Mouse (Mus musculus) liver, adult 2 months (tissue): ENCODE results near the gene Myom1. TPM values are rescaled to one million over a fixed set of nuclear protein-coding genes. Genes with fewer than 3 reads are reported as not detected.

ENCODE experiments used
- DNase-seq: peaks from one replicate; pipeline ENCODE4 v3.0.0-alpha.2; 2011; ENCODE audit warnings: low read depth, low spot score; ENCODE audit errors: extremely low read depth
- H3K27ac ChIP-seq: fragments of 200-500 bp; replicated peaks from 2 replicates; pipeline ENCODE4 v1.5.1; 2012; ENCODE audit warnings: low read depth, mild to moderate bottlenecking, control low read depth, inconsistent platforms, low read length; ENCODE audit not compliant: insufficient read depth
- H3K27me3 ChIP-seq: fragments of 200-500 bp; 2 replicates; pipeline ENCODE4 v1.6.1; 2012; ENCODE audit warnings: mild to moderate bottlenecking, moderate library complexity, low read length, inconsistent platforms; ENCODE audit not compliant: control insufficient read depth, insufficient read depth
- H3K36me3 ChIP-seq: fragments of 200-500 bp; 2 replicates; pipeline ENCODE4 v1.6.1; 2012; ENCODE audit warnings: low read length, inconsistent platforms; ENCODE audit not compliant: control insufficient read depth, insufficient read depth
- H3K4me1 ChIP-seq: fragments of 200-500 bp; 2 replicates; pipeline ENCODE4 v1.6.1; 2011; ENCODE audit warnings: low read length; ENCODE audit not compliant: control insufficient read depth, insufficient read depth
- H3K4me3 ChIP-seq: fragments of 200-500 bp; 2 replicates; pipeline ENCODE4 v1.5.1; 2011; ENCODE audit warnings: low read depth, mild to moderate bottlenecking, control low read depth, low read length, moderate library complexity; ENCODE audit not compliant: insufficient read depth
- H3K79me2 ChIP-seq: fragments of 200-500 bp; 2 replicates; pipeline ENCODE4 v1.6.1; 2012; ENCODE audit warnings: inconsistent platforms, mild to moderate bottlenecking, low read length, moderate library complexity; ENCODE audit not compliant: control insufficient read depth, insufficient read depth
- H3K9ac ChIP-seq: fragments of 200-500 bp; 2 replicates; pipeline ENCODE4 v1.6.1; 2012; ENCODE audit warnings: low read depth, mild to moderate bottlenecking, control low read depth, inconsistent platforms, low read length
- CTCF ChIP-seq: fragments of 200-500 bp; IDR thresholded peaks from 2 replicates; pipeline ENCODE4 v1.5.1; 2011; ENCODE audit warnings: low read depth, low read length, control low read depth
- POLR2A ChIP-seq: fragments of 200-500 bp; IDR thresholded peaks from 2 replicates; pipeline ENCODE4 v1.6.1; 2011; ENCODE audit warnings: low read length, control low read depth; ENCODE audit not compliant: insufficient read depth; ENCODE audit errors: extremely low read depth
- WGBS: fragments of 180-500 bp; shearing (Covaris S2); methylation state at CpG from one replicate; pipeline ENCODE4 v1.1.7; 2018; 5-methylcytosine and 5-hydroxymethylcytosine counted together
- polyA plus RNA-seq: library from polyadenylated mRNA; depleted of rRNA; stranded (reverse); fragments of >200 nt; gene quantifications from 2 replicates; pipeline ENCODE4 v1.2.3, GENCODE M21; 2012
- total RNA-seq: library from RNA; depleted of rRNA; stranded (reverse); fragments of >200 nt; gene quantifications from 2 replicates; pipeline ENCODE4 v1.2.3, GENCODE M21; 2014

The Myom1 gene
- total and polyA plus RNA-seq, 2 experiments = 0.34 to 3.2 TPM

DNA sequence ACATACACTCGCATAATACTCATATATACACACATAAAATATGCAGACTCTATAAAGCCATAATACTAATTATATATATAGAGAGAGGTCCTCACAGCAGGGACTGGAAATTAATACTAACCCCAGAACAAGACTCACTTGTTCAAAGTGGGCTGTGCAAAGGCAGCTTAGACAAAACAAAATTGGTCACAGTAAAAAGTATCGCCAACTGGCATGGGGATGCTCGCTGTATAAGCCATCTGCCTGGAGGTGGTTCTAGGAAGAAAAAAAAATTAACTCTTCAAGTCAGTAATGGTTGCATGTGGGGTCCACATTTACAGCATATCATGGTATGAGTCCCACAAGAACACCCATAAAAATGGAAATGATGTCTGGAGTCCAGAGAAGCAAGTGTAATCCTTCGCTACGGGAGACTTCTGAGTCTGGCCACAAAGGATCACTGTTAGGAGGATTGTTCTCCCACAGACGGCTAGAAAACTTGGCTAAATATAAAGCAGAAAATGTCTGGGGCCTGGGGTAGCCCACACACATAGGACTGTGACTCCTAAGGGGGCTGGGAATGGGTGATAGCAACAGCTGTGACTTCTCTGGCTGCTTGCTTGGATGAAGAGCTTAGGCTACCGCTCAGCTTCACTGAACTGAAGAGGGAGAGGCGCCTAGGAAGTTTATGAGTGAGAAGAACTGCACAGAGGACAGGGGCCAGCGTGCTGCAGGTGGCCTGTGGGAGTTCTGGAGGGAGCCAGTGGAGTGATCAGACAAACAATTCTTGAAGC is 127.2 kb downstream of the Myom1 start:
- Histone ChIP-seq H3K36me3 (no peaks in the 10 kb centered on the region), H3K9ac (no peak overlapping the region), H3K27ac (no peak overlapping the region), H3K27me3 (no peaks in the 10 kb centered on the region), H3K79me2 (no peaks in the 10 kb centered on the region), H3K4me3 (no peak overlapping the region), H3K4me1 (peaks cover 2% of the 10 kb centered on the region; the same call in 1 of the 2 replicates)
- TF ChIP-seq CTCF = no peak
- TF ChIP-seq POLR2A = no peak
- no peak for DNase-seq
- 92% methylated on average over 9 of the region's 9 CpGs for WGBS

GRCm38 (mm10) chr17:71132221-71132620 is 129.8 kb downstream of the Myom1 start:
- TF ChIP-seq POLR2A = no peak
- TF ChIP-seq CTCF = no peak
- no peak overlapping the region for H3K27ac ChIP-seq
- H3K4me1 ChIP-seq = peaks cover 2% of the 10 kb centered on the region; the same call in 1 of the 2 replicates
- no peak overlapping the region for H3K4me3 ChIP-seq
- no peaks in the 10 kb centered on the region for H3K27me3 ChIP-seq
- no peaks in the 10 kb centered on the region for H3K79me2 ChIP-seq
- no peak for DNase-seq
- no peaks in the 10 kb centered on the region for H3K36me3 ChIP-seq
- no peak overlapping the region for H3K9ac ChIP-seq

GRCm38 (mm10) chr17:71132856-71133439 is 130.5 kb downstream of the Myom1 start:
- no peak overlapping the region for H3K9ac ChIP-seq
- DNase-seq = no peak
- no peaks in the 10 kb centered on the region for H3K79me2 ChIP-seq
- peaks cover 3% of the 10 kb centered on the region; the same call in 1 of the 2 replicates for H3K4me1 ChIP-seq
- H3K27ac ChIP-seq = no peak overlapping the region
- WGBS = 90% methylated on average over 11 of the region's 11 CpGs
- H3K27me3 ChIP-seq = no peaks in the 10 kb centered on the region
- H3K4me3 ChIP-seq = no peak overlapping the region
- no peak for TF ChIP-seq POLR2A
- no peak for TF ChIP-seq CTCF
- no peaks in the 10 kb centered on the region for H3K36me3 ChIP-seq

- Histone ChIP-seq H3K27ac (no peak overlapping the region), H3K79me2 (no peaks in the 10 kb centered on the region), H3K4me1 (peaks cover 4% of the 10 kb centered on the region; the same call in 1 of the 2 replicates), H3K4me3 (no peak overlapping the region), H3K36me3 (no peaks in the 10 kb centered on the region), H3K9ac (no peak overlapping the region), H3K27me3 (no peaks in the 10 kb centered on the region)
- 94% methylated on average over 3 of the region's 3 CpGs for WGBS
- no peak for DNase-seq
- no peak for TF ChIP-seq POLR2A
- TF ChIP-seq CTCF = no peak
Measured at GRCm38 (mm10) chr17:71134441-71134955, 132.1 kb downstream of the Myom1 start.

DNA sequence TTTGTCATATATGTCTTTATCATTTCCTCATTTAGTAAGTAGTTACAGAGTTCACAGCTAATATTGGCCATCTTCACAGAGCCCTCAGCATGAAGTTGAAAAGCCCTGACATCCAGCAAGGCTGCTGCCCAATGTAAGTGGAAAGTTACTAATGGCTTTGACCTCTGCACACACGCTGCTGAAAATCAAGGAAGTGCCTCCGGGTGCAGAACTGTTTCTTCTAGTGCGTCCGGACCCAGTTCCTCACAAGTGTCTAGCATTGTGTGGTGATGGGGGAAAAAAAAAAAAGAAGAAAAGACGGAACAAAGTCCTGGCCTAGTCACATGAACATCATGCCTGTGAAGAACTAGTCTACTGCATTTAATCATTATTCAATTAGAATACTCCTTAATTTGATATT is 132.7 kb downstream of the Myom1 start:
- no peak overlapping the region for H3K9ac ChIP-seq
- H3K4me3 ChIP-seq = no peak overlapping the region
- no peaks in the 10 kb centered on the region for H3K36me3 ChIP-seq
- H3K27ac ChIP-seq = no peak overlapping the region
- no peaks in the 10 kb centered on the region for H3K27me3 ChIP-seq
- H3K79me2 ChIP-seq = no peaks in the 10 kb centered on the region
- peak; percentile 54 for DNase-seq
- peaks cover 4% of the 10 kb centered on the region; the same call in 1 of the 2 replicates for H3K4me1 ChIP-seq
- no peak for TF ChIP-seq CTCF
- no peak for TF ChIP-seq POLR2A
- WGBS = 69% methylated on average over 5 of the region's 5 CpGs
